Mouse (Mus musculus) kidney, embryonic 15.5 days (tissue): ENCODE results near the gene 4921530L21Rik. TPM values are rescaled to one million over a fixed set of nuclear protein-coding genes. Genes with fewer than 3 reads are reported as not detected.

ENCODE experiments used
- ATAC-seq: fragments of 200-750 bp; cut with Nextera tagmentation; replicated peaks from 2 replicates; pipeline ENCODE4 v1.8.0; 2017; ENCODE audit warnings: moderate TSS enrichment; ENCODE audit not compliant: low FRiP score
- H3K27ac ChIP-seq: fragments of 300-500 bp; sonication (generic); 2 replicates; pipeline ENCODE4 v1.5.1; 2015; ENCODE audit warnings: mild to moderate bottlenecking, inconsistent platforms
- H3K27me3 ChIP-seq: fragments of 300-500 bp; sonication (generic); 2 replicates; pipeline ENCODE4 v1.6.1; 2015; ENCODE audit warnings: inconsistent platforms
- H3K36me3 ChIP-seq: fragments of 300-500 bp; sonication (generic); 2 replicates; pipeline ENCODE4 v1.6.1; 2015; ENCODE audit warnings: inconsistent platforms
- H3K4me1 ChIP-seq: fragments of 300-500 bp; sonication (generic); 2 replicates; pipeline ENCODE4 v1.6.1; 2015; ENCODE audit warnings: inconsistent platforms
- H3K4me2 ChIP-seq: fragments of 300-500 bp; sonication (generic); 2 replicates; pipeline ENCODE4 v1.6.1; 2015; ENCODE audit warnings: moderate library complexity, mild to moderate bottlenecking, inconsistent platforms
- H3K4me3 ChIP-seq: fragments of 300-500 bp; sonication (generic); replicated peaks from 2 replicates; pipeline ENCODE4 v1.5.1; 2015; ENCODE audit warnings: mild to moderate bottlenecking, inconsistent platforms
- H3K9ac ChIP-seq: fragments of 300-500 bp; sonication (generic); 2 replicates; pipeline ENCODE4 v1.6.1; 2015; ENCODE audit warnings: mild to moderate bottlenecking, inconsistent platforms
- H3K9me3 ChIP-seq: fragments of 300-500 bp; sonication (generic); replicated peaks from 2 replicates; pipeline ENCODE4 v1.6.1; 2016; ENCODE audit warnings: inconsistent platforms
- WGBS: fragments of 180-500 bp; shearing (Covaris S2); methylation state at CpG from one replicate; pipeline ENCODE4 v1.1.7; 2015; ENCODE audit warnings: mixed read lengths; 5-methylcytosine and 5-hydroxymethylcytosine counted together
- polyA plus RNA-seq: library from polyadenylated mRNA; unstranded; fragments of >200 nt; fragmentation: Nextera tagmentation; extraction: Ambion mirVana; gene quantifications from 2 replicates; pipeline ENCODE4 v1.2.1, GENCODE M21; 2015

4921530L21Rik gene
- polyA plus RNA-seq, 1 experiment from 2014 or later, result not detected

- no peak for ATAC-seq
Observed at GRCm38 (mm10) chr14:95927810-95928785, 47.0 kb downstream of the 4921530L21Rik start.

More at GRCm38 (mm10) chr14:95927810-95928785, 47.0 kb downstream of the 4921530L21Rik start:
- Histone ChIP-seq H3K36me3 (no peaks in the 10 kb centered on the region), H3K4me3 (no peak overlapping the region), H3K9ac (no peak overlapping the region), H3K27me3 (no peaks in the 10 kb centered on the region), H3K4me1 (no peaks in the 10 kb centered on the region), H3K4me2 (no peak overlapping the region), H3K9me3 (no peaks in the 10 kb centered on the region), H3K27ac (no peak overlapping the region)
- 81% methylated on average over 3 of the region's 3 CpGs for WGBS
